Mouse (Mus musculus): ENCODE results near the gene Epha4. TPM values are rescaled to one million over a fixed set of nuclear protein-coding genes. Genes with fewer than 3 reads are reported as not detected.

Gene Epha4
- total and polyA plus RNA-seq, 3 experiments = 3.9 to 26.0 (median 13.0) TPM

- dilution Hi-C loops (cut with MboI; ENCODE audit: extremely low pct_ligation_motif_present, extremely low pct_unique_long_range_greater_than_20kb, low sequenced_read_pairs) = no loop called here
- TF ChIP-seq EP300 (IDR thresholded peaks at IDR 0.05; ENCODE audit: low read length) = no peak
- TF ChIP-seq ZMIZ1 (IDR thresholded peaks at IDR 0.05; ENCODE audit: low read depth, low read length) = no peak
- TF ChIP-seq CHD1 (IDR thresholded peaks at IDR 0.05; ENCODE audit: low read depth, low read length) = no peak
- TF ChIP-seq ZKSCAN1 (IDR thresholded peaks at IDR 0.05; ENCODE audit: borderline replicate concordance, low read depth, low read length) = no peak
- no peak for TF ChIP-seq MEF2A (IDR thresholded peaks at IDR 0.05; ENCODE audit: borderline replicate concordance, low read depth, low read length)
- TF ChIP-seq RAD21 (IDR thresholded peaks at IDR 0.05; ENCODE audit: low read depth, low read length) = no peak
- TF ChIP-seq IRF4 (IDR thresholded peaks at IDR 0.05; ENCODE audit: low read depth, low read length) = no peak
- TF ChIP-seq E2F4 (IDR thresholded peaks at IDR 0.05; ENCODE audit: insufficient replicate concordance, low read depth, low read length) = no peak
- TF ChIP-seq HCFC1 (IDR thresholded peaks at IDR 0.05; ENCODE audit: low read depth, low read length) = no peak
- TF ChIP-seq JUND (conservative IDR thresholded peaks at IDR 0.05; ENCODE audit: low read depth, low read length) = no peak
- TF ChIP-seq KAT2A (IDR thresholded peaks at IDR 0.05; ENCODE audit: insufficient replicate concordance, low read length) = no peak
- no peak for TF ChIP-seq SIN3A (IDR thresholded peaks at IDR 0.05; ENCODE audit: low read length)
- TF ChIP-seq USF1 (IDR thresholded peaks at IDR 0.05; ENCODE audit: low read depth, low read length) = no peak
- no peak for TF ChIP-seq ETS1 (conservative IDR thresholded peaks at IDR 0.05; ENCODE audit: low read depth, low read length)
- TF ChIP-seq TCF12 (IDR thresholded peaks at IDR 0.05; ENCODE audit: low read depth, low read length) = no peak
- no peak for TF ChIP-seq ZC3H11A (IDR thresholded peaks at IDR 0.05; ENCODE audit: low read depth, low read length)
Measured at GRCm38 (mm10) chr1:77471447-77471846, 43.4 kb downstream of the Epha4 start.

GRCm38 (mm10) chr1:77471037-77471436 is 43.9 kb downstream of the Epha4 start:
- H3K79me2 ChIP-seq (replicated peaks; ENCODE audit: control insufficient read depth, extremely low read depth, insufficient read depth, poor library complexity, severe bottlenecking) = peaks cover 20% of the 10 kb centered on the region
- no peak overlapping the region for H3K27ac ChIP-seq (ENCODE audit: insufficient read depth, low read depth)
- dilution Hi-C loops (cut with MboI; ENCODE audit: extremely low pct_ligation_motif_present, extremely low pct_unique_long_range_greater_than_20kb, low sequenced_read_pairs) = no loop called here
- H3K36me3 ChIP-seq (replicated peaks in 1 of 2; ENCODE audit: control insufficient read depth in 1 of 2, insufficient read depth in 1 of 2, low read length in 1 of 2) = peaks cover 7% of the 10 kb centered on the region in 2 experiments
- no peak overlapping the region for H3K4me2 ChIP-seq (ENCODE audit: insufficient read depth, low read depth, poor library complexity, severe bottlenecking)
- no peak for DNase-seq (ENCODE audit: extremely low read depth)
- no peaks in the 10 kb centered on the region for H3K27me3 ChIP-seq (replicated peaks)
- in situ Hi-C loops (cut with MboI; ENCODE audit: low pct_ligation_motif_present, low pct_unique_long_range_greater_than_20kb, low sequenced_read_pairs) = no loop called here
- TF ChIP-seq ZNF384 (IDR thresholded peaks at IDR 0.05; ENCODE audit: low read depth, low read length) (no peak), MAX (IDR thresholded peaks at IDR 0.05; ENCODE audit: low read length) (no peak), PAX5 (IDR thresholded peaks at IDR 0.05; ENCODE audit: low read length) (no peak), HCFC1 (IDR thresholded peaks at IDR 0.05; ENCODE audit: low read depth, low read length) (no peak), MEF2A (IDR thresholded peaks at IDR 0.05; ENCODE audit: borderline replicate concordance, low read depth, low read length) (no peak), ZKSCAN1 (IDR thresholded peaks at IDR 0.05; ENCODE audit: borderline replicate concordance, low read depth, low read length) (no peak), CHD1 (IDR thresholded peaks at IDR 0.05; ENCODE audit: low read depth, low read length) (no peak), MYC (IDR thresholded peaks at IDR 0.05; ENCODE audit: low read depth, low read length) (no peak), NELFE (IDR thresholded peaks at IDR 0.05; ENCODE audit: low read depth, low read length) (no peak), CTCF (conservative IDR thresholded peaks at IDR 0.05 in 1 of 2, IDR thresholded peaks at IDR 0.05 in 1 of 2; ENCODE audit: low read depth in 2 of 2, low read length in 2 of 2) (no peak), POLR2AphosphoS2 (IDR thresholded peaks at IDR 0.05; ENCODE audit: low read depth, low read length) (no peak), ZC3H11A (IDR thresholded peaks at IDR 0.05; ENCODE audit: low read depth, low read length) (no peak), USF2 (conservative IDR thresholded peaks at IDR 0.05; ENCODE audit: low read depth, low read length) (no peak), KAT2A (IDR thresholded peaks at IDR 0.05; ENCODE audit: insufficient replicate concordance, low read length) (no peak), SMC3 (IDR thresholded peaks at IDR 0.05; ENCODE audit: low read depth, low read length) (no peak), RAD21 (IDR thresholded peaks at IDR 0.05; ENCODE audit: low read depth, low read length) (no peak), ELF1 (IDR thresholded peaks at IDR 0.05; ENCODE audit: low read depth, low read length) (no peak), RCOR1 (conservative IDR thresholded peaks at IDR 0.05; ENCODE audit: low read depth, low read length) (no peak), MAZ (IDR thresholded peaks at IDR 0.05; ENCODE audit: low read depth, low read length) (no peak)
- no peak overlapping the region for H3K9ac ChIP-seq (ENCODE audit: insufficient read depth, low read depth)
- peaks cover 16 to 61% of the 10 kb centered on the region in 2 experiments for H3K4me1 ChIP-seq (ENCODE audit: control insufficient read depth in 1 of 2, insufficient read depth in 2 of 2)
- H3K9me3 ChIP-seq (replicated peaks; ENCODE audit: low read length) = no peaks in the 10 kb centered on the region
- H3K4me3 ChIP-seq (replicated peaks in 1 of 3; ENCODE audit: low read depth in 2 of 3, low read length in 2 of 3, poor library complexity in 1 of 3) = no peak overlapping the region

More at GRCm38 (mm10) chr1:77471447-77471846, 43.4 kb downstream of the Epha4 start:
- Histone ChIP-seq H3K79me2 (replicated peaks; ENCODE audit: control insufficient read depth, extremely low read depth, insufficient read depth, poor library complexity, severe bottlenecking) (peaks cover 20% of the 10 kb centered on the region), H3K27me3 (replicated peaks) (no peaks in the 10 kb centered on the region), H3K9me3 (replicated peaks; ENCODE audit: low read length) (no peaks in the 10 kb centered on the region), H3K4me3 (replicated peaks in 1 of 3; ENCODE audit: low read depth in 2 of 3, low read length in 2 of 3, poor library complexity in 1 of 3) (no peak overlapping the region), H3K4me2 (ENCODE audit: insufficient read depth, low read depth, poor library complexity, severe bottlenecking) (no peak overlapping the region; the same call in 1 of the 2 replicates), H3K4me1 (ENCODE audit: control insufficient read depth in 1 of 2, insufficient read depth in 2 of 2) (peaks cover 16 to 61% of the 10 kb centered on the region in 2 experiments), H3K27ac (ENCODE audit: insufficient read depth, low read depth) (no peak overlapping the region), H3K9ac (ENCODE audit: insufficient read depth, low read depth) (no peak overlapping the region), H3K36me3 (replicated peaks in 1 of 2; ENCODE audit: control insufficient read depth in 1 of 2, insufficient read depth in 1 of 2, low read length in 1 of 2) (peaks cover 7% of the 10 kb centered on the region in 2 experiments)
- in situ Hi-C loops (cut with MboI; ENCODE audit: low pct_ligation_motif_present, low pct_unique_long_range_greater_than_20kb, low sequenced_read_pairs) = no loop called here
- DNase-seq (ENCODE audit: extremely low read depth) = no peak
